Mouse (Mus musculus): Measurements from ENCODE around the gene Cyp2b10.
"Not testable (repeated sequence)": the region's sequence is repeated elsewhere in the genome, so short reads cannot be mapped to it uniquely, and the experiment has no call there.

Cyp2b10 gene

GRCm38 (mm10) chr7:25916116-25916515, 18.7 kb downstream of the Cyp2b10 start:
- in situ Hi-C loops (cut with MboI), result no loop called here

DNA sequence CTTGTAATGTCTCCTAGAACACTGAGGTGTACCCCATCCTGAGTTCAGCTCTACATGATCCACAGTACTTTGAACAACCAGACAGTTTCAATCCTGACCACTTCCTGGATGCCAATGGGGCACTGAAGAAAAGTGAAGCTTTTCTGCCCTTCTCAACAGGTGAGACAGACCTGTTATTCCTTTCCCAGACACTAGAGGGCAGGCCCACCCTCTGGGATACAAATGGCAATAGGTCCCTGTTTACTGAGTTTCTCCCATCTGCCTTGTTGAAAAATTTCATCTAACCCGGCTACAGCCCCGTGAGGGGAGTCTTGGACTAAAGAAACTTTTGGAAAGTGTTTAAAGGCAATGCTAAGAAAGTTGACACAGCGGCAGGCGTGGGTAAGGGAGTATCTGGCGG, 19.9 kb downstream of the Cyp2b10 start:
- in situ Hi-C loops (cut with MboI), result not testable (repeated sequence)

GRCm38 (mm10) chr7:25919467-25919866, 22.0 kb downstream of the Cyp2b10 start:
- in situ Hi-C loops (cut with MboI), result no loop called here

GRCm38 (mm10) chr7:25945274-25945673, 47.9 kb downstream of the Cyp2b10 start:
- in situ Hi-C loops (cut with MboI), result no loop called here

Data from mature B cell (primary cell).